Mouse (Mus musculus) liver, adult (tissue): ENCODE measurements around the gene Ppm1l.
A peak's percentile ranks its signal among the peaks of the same experiment; 100 is the strongest.

Experiments used
- GATA4 ChIP-seq: IDR thresholded peaks from 2 replicates; pipeline ENCODE4 v1.6.1; 2014; ENCODE audit warnings: mild to moderate bottlenecking, low read length; ENCODE audit not compliant: insufficient replicate concordance

Ppm1l gene

GRCm38 (mm10) chr3:69318131-69318951 is 1.7 kb downstream of the Ppm1l start:
- no peak for TF ChIP-seq GATA4

- no peak for TF ChIP-seq GATA4
Observed at GRCm38 (mm10) chr3:69319061-69319720, 2.5 kb downstream of the Ppm1l start.

GRCm38 (mm10) chr3:69323982-69324381 is 7.3 kb downstream of the Ppm1l start:
- TF ChIP-seq GATA4 = peak; percentile 78; the same call in 1 of the 2 replicates

GRCm38 (mm10) chr3:69329910-69330309 is 13.2 kb downstream of the Ppm1l start:
- no peak for TF ChIP-seq GATA4

DNA sequence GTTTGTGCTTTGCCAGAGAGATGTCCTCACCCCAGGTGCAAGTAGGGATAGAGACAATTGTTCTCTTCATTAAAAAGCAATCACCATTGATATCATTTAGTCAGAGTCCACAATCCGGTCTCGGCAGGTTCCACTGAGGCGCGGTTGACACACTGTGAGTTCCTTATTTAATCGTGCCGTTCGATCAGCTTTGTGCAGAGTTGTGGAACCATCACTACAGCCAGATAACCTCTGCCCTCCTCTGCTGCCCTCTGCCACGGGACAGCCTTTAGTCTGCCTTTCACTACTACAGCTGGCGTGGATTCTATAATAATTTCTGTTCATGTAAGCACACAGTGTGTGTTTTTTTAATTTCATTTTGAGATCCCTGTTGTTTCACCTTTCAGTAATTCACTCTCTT is 17.2 kb downstream of the Ppm1l start:
- peak; percentile 60; the same call in 1 of the 2 replicates for TF ChIP-seq GATA4

DNA sequence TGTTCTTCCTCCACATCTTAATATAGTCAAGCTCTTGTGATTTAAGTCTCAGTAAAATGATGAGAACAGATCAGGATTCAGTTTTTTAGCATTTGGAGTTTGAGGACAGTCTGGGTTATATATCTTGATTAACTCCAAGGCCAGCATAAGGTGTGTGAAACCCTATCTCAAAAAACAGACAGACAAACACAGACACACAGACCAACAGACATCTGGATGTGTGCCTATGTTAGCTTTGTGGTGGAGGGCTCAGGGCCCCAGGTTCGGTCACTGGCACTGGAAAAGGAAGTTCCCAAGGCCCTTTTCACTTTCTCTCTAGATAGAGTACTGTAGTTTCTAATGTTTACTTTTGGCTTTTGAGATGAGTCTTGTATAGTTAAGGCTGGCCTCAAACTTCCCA is 23.8 kb downstream of the Ppm1l start:
- TF ChIP-seq GATA4 = no peak

GRCm38 (mm10) chr3:69340971-69341370 is 24.3 kb downstream of the Ppm1l start:
- TF ChIP-seq GATA4 = no peak

GRCm38 (mm10) chr3:69341514-69341913 is 24.9 kb downstream of the Ppm1l start:
- no peak for TF ChIP-seq GATA4

DNA sequence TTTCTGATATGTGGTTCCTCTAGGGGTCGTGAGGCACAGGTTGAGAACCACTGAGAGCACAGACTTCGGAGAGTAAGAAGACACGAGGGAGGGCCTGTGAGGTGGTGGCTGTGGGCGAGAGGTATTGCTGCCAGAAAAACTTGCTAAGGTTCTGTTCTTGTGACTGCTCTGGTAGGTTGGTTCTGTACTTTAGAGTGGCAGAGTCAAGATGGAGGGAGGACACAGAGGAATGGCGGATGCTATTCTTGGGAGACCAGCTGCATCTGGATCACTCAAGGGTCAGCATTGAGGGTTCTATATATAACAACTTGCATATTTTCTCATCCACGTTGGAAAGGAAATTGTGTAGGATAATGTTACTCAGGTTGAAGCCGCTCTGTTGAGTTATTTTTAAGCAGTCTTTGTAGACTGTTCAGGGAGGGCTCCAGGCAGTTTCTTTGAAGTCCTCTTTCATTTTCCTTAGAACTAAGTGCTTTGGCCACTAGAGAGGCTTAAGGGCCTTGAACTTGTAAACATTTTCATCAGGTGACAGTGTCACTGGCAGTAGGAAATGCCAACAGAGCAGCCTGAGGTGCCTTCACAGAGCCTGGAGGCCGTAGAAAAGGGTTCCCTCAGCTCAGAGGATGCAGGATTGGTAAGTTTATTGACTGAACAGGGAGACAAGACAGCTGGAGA is 25.7 kb downstream of the Ppm1l start:
- no peak for TF ChIP-seq GATA4

GRCm38 (mm10) chr3:69343124-69343523 is 26.5 kb downstream of the Ppm1l start:
- TF ChIP-seq GATA4 = no peak

GRCm38 (mm10) chr3:69346514-69346913 is 29.9 kb downstream of the Ppm1l start:
- no peak for TF ChIP-seq GATA4

- no peak for TF ChIP-seq GATA4
Observed at GRCm38 (mm10) chr3:69348197-69348920, 31.7 kb downstream of the Ppm1l start.

DNA sequence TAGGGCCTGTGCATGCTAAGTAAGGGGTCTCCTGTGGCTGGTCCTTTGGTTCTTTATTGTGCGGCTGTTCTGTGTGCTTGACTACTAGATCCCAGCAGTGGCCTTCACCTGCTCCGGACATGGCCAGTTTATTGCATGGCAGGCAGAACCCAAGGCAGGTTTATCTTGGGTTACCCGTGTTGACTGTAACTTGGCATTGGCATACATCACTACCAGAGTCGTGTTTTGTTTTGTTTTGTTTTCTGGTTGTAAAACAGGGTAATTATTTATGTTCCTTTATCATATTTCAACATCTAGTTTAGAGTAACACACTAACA is 32.2 kb downstream of the Ppm1l start:
- no peak for TF ChIP-seq GATA4

- TF ChIP-seq GATA4 = no peak
Observed at GRCm38 (mm10) chr3:69349973-69350372, 33.3 kb downstream of the Ppm1l start.

DNA sequence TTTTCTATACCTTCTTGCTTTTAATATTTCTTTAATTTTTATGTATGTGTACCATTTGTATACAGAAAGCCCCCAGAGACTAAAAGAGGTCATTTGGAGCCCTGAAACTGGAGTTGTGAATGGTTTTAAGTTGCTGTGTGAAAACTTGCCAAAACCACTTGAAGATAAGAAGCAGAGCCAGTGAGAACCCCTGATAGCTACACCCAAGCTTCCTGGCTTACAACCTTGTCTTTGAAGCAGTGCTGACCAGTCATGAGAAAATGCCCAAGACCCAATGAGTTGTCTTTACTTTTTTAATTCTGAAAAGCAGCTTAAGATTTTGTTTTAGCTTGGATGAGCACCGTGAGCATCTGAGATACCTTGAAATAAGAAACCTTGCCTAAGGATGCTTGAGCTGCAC is 35.5 kb downstream of the Ppm1l start:
- no peak for TF ChIP-seq GATA4
